Mouse (Mus musculus) cerebellum, adult 2 months (tissue): ENCODE results near the gene 4933430I17Rik.

Experiments used
- CTCF ChIP-seq: fragments of 200-500 bp; IDR thresholded peaks from 2 replicates; pipeline ENCODE4 v1.5.1; 2011; ENCODE audit warnings: low read depth, mild to moderate bottlenecking, control low read depth, low read length, moderate library complexity, borderline replicate concordance; ENCODE audit not compliant: insufficient read depth
- POLR2A ChIP-seq: fragments of 200-500 bp; IDR thresholded peaks from 2 replicates; pipeline ENCODE4 v1.6.1; 2011; ENCODE audit warnings: low read length, control low read depth, borderline replicate concordance; ENCODE audit not compliant: insufficient read depth

DNA sequence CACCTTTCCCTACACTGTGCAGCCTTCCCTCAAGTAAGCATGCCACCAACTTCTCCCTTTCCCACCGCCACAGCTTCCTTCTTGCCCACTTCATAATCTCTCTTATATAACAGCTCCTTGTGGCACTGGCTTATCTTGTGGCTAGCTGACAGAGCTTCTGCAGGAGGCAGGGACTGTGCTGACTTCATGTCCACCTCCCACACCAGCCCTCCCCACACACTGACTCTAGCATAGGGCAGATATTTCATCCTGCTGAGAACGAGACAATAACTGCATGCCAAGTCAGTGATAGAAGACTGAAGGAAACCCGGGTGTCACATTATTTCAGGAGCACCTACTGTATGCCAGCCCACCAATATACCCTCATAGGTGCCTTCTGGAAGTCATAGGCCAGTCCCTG is 9.7 kb upstream of the 4933430I17Rik start:
- no peak for TF ChIP-seq CTCF
- TF ChIP-seq POLR2A = no peak
